Mouse (Mus musculus) C2C12 (cell line): ENCODE results near the gene Ttc29.

ENCODE experiments used
- CTCF ChIP-seq: IDR thresholded peaks from one replicate; pipeline ENCODE4 v1.5.1; 2011; ENCODE audit not compliant: control insufficient read depth, insufficient read depth, insufficient read length
- FOSL1 ChIP-seq: IDR thresholded peaks from one replicate; pipeline ENCODE4 v1.8.0; 2011; ENCODE audit warnings: mild to moderate bottlenecking, low read length; ENCODE audit not compliant: poor library complexity, insufficient read depth, severe bottlenecking
- MAX ChIP-seq: IDR thresholded peaks from one replicate; pipeline ENCODE4 v1.6.1; 2011; ENCODE audit warnings: mild to moderate bottlenecking, control low read depth
- MYOG ChIP-seq: IDR thresholded peaks from one replicate; pipeline ENCODE4 v1.6.1; 2011; ENCODE audit not compliant: control insufficient read depth, insufficient read length; ENCODE audit errors: extremely low read depth
- USF1 ChIP-seq: IDR thresholded peaks from one replicate; pipeline ENCODE4 v1.6.1; 2011; ENCODE audit warnings: low read depth, mild to moderate bottlenecking, control low read depth, moderate library complexity

- TF ChIP-seq CTCF = no peak
- TF ChIP-seq MYOG = no peak
- TF ChIP-seq MAX = no peak
- TF ChIP-seq USF1 = no peak
- no peak for TF ChIP-seq FOSL1
Measured at GRCm38 (mm10) chr8:78276120-78276519, 63.0 kb downstream of the Ttc29 start.
